Comparison of ENCODE assay signal across 8 mouse cellular contexts in genomic region chr7:116039196-116039537, GRCm38 (mm10). TPM values are rescaled to one million over a fixed set of nuclear protein-coding genes. Genes with fewer than 3 reads are reported as not detected.
DNase-seq lines count a peak whose midpoint lies in the region; ATAC-seq lines count a peak whose summit lies in the region.

Gene 1110004F10Rik, plus strand, starts transcription at chr7:116039397.

- H3K36me3 ChIP-seq in forebrain, embryonic 14.5 days (ENCODE audit: control insufficient read depth, insufficient read depth, low read length): no peaks in the 10 kb centered on the region
- no peaks in the 10 kb centered on the region for H3K36me3 ChIP-seq in limb, embryonic 13.5 days
- H3K36me3 ChIP-seq in neural tube, embryonic 11.5 days (ENCODE audit: control insufficient read depth, insufficient read depth, low read length): no peaks in the 10 kb centered on the region

- peaks cover 23% of the 10 kb centered on the region for H3K4me1 ChIP-seq in forebrain, embryonic 14.5 days (ENCODE audit: control insufficient read depth, insufficient read depth, low read length)
- peaks cover 35% of the 10 kb centered on the region for H3K4me1 ChIP-seq in limb, embryonic 13.5 days
- peaks cover 22% of the 10 kb centered on the region for H3K4me1 ChIP-seq in neural tube, embryonic 11.5 days (ENCODE audit: control insufficient read depth, insufficient read depth, low read length)

- H3K27ac ChIP-seq in forebrain, embryonic 14.5 days (ENCODE audit: low read depth, low read length): peak within 1 kb of the TSS; percentile 74
- H3K27ac ChIP-seq in limb, embryonic 13.5 days: peak within 1 kb of the TSS; percentile 89
- H3K27ac ChIP-seq in neural tube, embryonic 11.5 days (ENCODE audit: low read depth, low read length): peak within 1 kb of the TSS; percentile 39; the same call in 1 of the 2 replicates

- peak within 1 kb of the TSS; percentile 100 for H3K4me2 ChIP-seq in forebrain, embryonic 14.5 days (ENCODE audit: low read length)
- H3K4me2 ChIP-seq in limb, embryonic 13.5 days (replicated peaks): peak within 1 kb of the TSS; percentile 99
- H3K4me2 ChIP-seq in neural tube, embryonic 11.5 days (ENCODE audit: low read depth): peak within 1 kb of the TSS; percentile 93

- H3K9ac ChIP-seq in forebrain, embryonic 14.5 days (ENCODE audit: low read length): peak within 1 kb of the TSS; percentile 63
- H3K9ac ChIP-seq in limb, embryonic 13.5 days: peak within 1 kb of the TSS; percentile 88
- H3K9ac ChIP-seq in neural tube, embryonic 11.5 days (ENCODE audit: low read length): peak within 1 kb of the TSS; percentile 54

- peak in 1 of 2 experiments; percentile 3 for DNase-seq in layer of hippocampus, adult 8-10 months (ENCODE audit: low spot score in 2 of 2)
- no peak for DNase-seq in layer of hippocampus, adult 9-11 months
- peak; percentile 14 for DNase-seq in ZHBTc4 (ENCODE audit: low read depth, low spot score)
- DNase-seq in forebrain, embryonic 14.5 days (ENCODE audit: low spot score): peak; percentile 42
- no peak for DNase-seq in neural tube, embryonic 11.5 days (ENCODE audit: low spot score)
- DNase-seq in cerebellum, postnatal 4 days (ENCODE audit: low spot score in 2 of 2): no peak

- H3K4me3 ChIP-seq in forebrain, embryonic 14.5 days (ENCODE audit: low read depth, low read length): peak within 1 kb of the TSS; percentile 50
- H3K4me3 ChIP-seq in limb, embryonic 13.5 days: peak within 1 kb of the TSS; percentile 65
- peak within 1 kb of the TSS; percentile 50 for H3K4me3 ChIP-seq in neural tube, embryonic 11.5 days (ENCODE audit: low read depth, low read length)

- 0% methylated on average over 11 of the region's 11 CpGs for WGBS in forebrain, embryonic 14.5 days
- WGBS in limb, embryonic 13.5 days: under 1% methylated on average over 11 of the region's 11 CpGs
- 0% methylated on average over 11 of the region's 11 CpGs for WGBS in neural tube, embryonic 11.5 days

- ATAC-seq in forebrain, embryonic 14.5 days: 0 out of 2 replicates have a peak, but pooled peaks have one; percentile 11
- ATAC-seq in hematopoietic stem cell, adult 5-6 weeks (replicated peaks in 1 of 2; ENCODE audit: insufficient read depth in 1 of 2, low FRiP score in 2 of 2, low TSS enrichment in 1 of 2, low read depth in 1 of 2, poor library complexity in 2 of 2, severe bottlenecking in 2 of 2): 0 out of 4 replicates have a peak, but pooled peaks have one; percentile 5 to 7
- peak; percentile 41; the same call in 1 of the 2 replicates for ATAC-seq in limb, embryonic 13.5 days (ENCODE audit: low FRiP score, low read depth)
- no peak for ATAC-seq in neural tube, embryonic 11.5 days (ENCODE audit: insufficient read depth, low FRiP score, low TSS enrichment)

- H3K27me3 ChIP-seq in forebrain, embryonic 14.5 days (replicated peaks; ENCODE audit: control insufficient read depth, insufficient read depth, low read length): peaks cover 15% of the 10 kb centered on the region
- H3K27me3 ChIP-seq in limb, embryonic 13.5 days: peaks cover 49% of the 10 kb centered on the region
- H3K27me3 ChIP-seq in neural tube, embryonic 11.5 days (ENCODE audit: control insufficient read depth, insufficient read depth, low read length): peaks cover 35% of the 10 kb centered on the region

- no peaks in the 10 kb centered on the region for H3K9me3 ChIP-seq in forebrain, embryonic 14.5 days (replicated peaks; ENCODE audit: control insufficient read depth, low read length)
- H3K9me3 ChIP-seq in limb, embryonic 13.5 days: no peaks in the 10 kb centered on the region
- no peaks in the 10 kb centered on the region for H3K9me3 ChIP-seq in neural tube, embryonic 11.5 days (ENCODE audit: control insufficient read depth, low read length)

RNA-seq across cellular contexts. Expression of gene 1110004F10Rik, which starts in this region (rescaled TPM):
- total RNA-seq in layer of hippocampus, adult 8-10 months (2022): 100 to 1,000 TPM in 3 of 4 experiments, 10 to 100 TPM in 1; 85.8 to 111 (median 104) TPM
- 425 and 434 TPM in 2 replicates for polyA plus RNA-seq in forebrain, embryonic 14.5 days (2014; fragmentation: Nextera tagmentation; extraction: Ambion mirVana)
- 281 and 347 TPM in 2 replicates for total RNA-seq in hematopoietic stem cell, adult 5-6 weeks (2017)
- 319 and 338 TPM in 2 replicates for polyA plus RNA-seq in limb, embryonic 13.5 days (2015; fragmentation: Nextera tagmentation; extraction: Ambion mirVana)
- polyA plus RNA-seq in neural tube, embryonic 11.5 days (2014; fragmentation: Nextera tagmentation; extraction: Ambion mirVana): 338 and 365 TPM in 2 replicates

Comparison
In these comparisons a context has a peak if more than half of its experiments do, and no peak if none do; other contexts are left out.
1. DNase-seq: peak in ZHBTc4 (single experiment) and forebrain, embryonic 14.5 days (single experiment); none in layer of hippocampus, adult 9-11 months (single experiment), neural tube, embryonic 11.5 days (single experiment) and cerebellum, postnatal 4 days (0 of 2).
2. H3K27ac ChIP-seq: peak in every context shown above with its lines; median percentile 89 in limb, embryonic 13.5 days; 74 in forebrain, embryonic 14.5 days; 39 in neural tube, embryonic 11.5 days.
3. Peak in every context shown above with its lines, with median percentiles within 50 percentile points of each other: H3K4me2 ChIP-seq, H3K4me3 ChIP-seq and H3K9ac ChIP-seq.